Mouse (Mus musculus): ENCODE data around the gene Mcm8.

- TF ChIP-seq CTCF (IDR thresholded peaks at IDR 0.05; ENCODE audit: borderline replicate concordance, extremely low read depth, insufficient read depth, insufficient read length) (no peak), POLR2A (IDR thresholded peaks at IDR 0.05; ENCODE audit: borderline replicate concordance, extremely low read depth, insufficient read depth, insufficient read length, poor library complexity, severe bottlenecking) (no peak)
These were observed 65.1 kb downstream of the Mcm8 start, which contains the start of gene Lrrn4 for GRCm38 (mm10) chr2:132880844-132881645.
